Mouse (Mus musculus): ENCODE data around the gene Limch1. TPM values are rescaled to one million over a fixed set of nuclear protein-coding genes. Genes with fewer than 3 reads are reported as not detected.

The Limch1 gene
- polyA plus RNA-seq, 1 experiment from 2014 or later: 41.1 TPM

DNA sequence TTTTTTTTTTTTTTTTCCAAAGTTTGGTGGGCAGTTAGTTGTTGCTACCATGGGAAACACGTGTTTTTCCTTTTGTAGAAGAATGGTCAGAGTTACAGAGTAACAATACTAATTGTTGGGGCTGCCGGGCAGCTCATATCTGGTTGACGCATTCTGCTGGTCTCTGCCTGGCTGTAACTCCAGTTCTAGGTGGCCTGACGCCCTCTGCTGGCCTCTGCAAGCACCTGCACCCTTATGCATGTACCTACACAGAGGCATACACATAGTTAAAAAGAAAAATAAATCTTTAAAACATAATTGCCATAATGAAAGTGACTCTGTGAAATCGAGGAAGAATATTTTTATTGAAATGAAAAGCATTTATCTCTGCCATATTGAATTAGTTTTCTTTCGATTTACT lies 312.2 kb downstream of the Limch1 start:
- ChIA-PET POLR2A (no interaction called here), CTCF (interaction anchor here (1.7 to 1.9 kb wide), 2 partner anchors 10 kb away, joined by 6 to 8 read pairs; no protein-coding TSS in a partner anchor)
- peak; percentile 54 for TF ChIP-seq CTCF (IDR thresholded peaks at IDR 0.05)
- no peak for ATAC-seq
- no peak for DNase-seq (ENCODE audit: low read depth, low spot score)
- H3K27me3 ChIP-seq: peaks cover 6% of the 10 kb centered on the region
- in situ Hi-C loops (cut with MboI; ENCODE audit: low pct_unique_long_range_greater_than_20kb): no loop called here

DNA sequence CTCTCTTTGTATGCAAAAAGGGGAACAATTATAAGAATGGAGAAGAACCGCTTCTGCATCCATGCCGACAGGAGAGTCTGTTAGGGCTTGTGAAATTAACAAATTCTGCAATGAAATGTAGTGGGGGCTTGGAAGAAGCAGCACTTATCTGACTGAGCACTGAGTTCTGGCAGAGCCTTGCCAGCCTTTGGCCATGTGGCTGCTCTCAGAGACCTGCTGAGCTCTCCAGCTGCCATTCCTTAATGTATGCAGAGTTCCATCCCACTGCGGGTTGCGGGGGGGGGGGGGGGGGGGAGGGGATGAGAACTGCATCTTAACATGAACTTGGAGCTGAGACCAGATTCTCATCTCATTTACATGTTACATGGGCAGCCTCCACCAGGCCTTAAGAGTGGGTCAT lies 314.9 kb downstream of the Limch1 start:
- ChIA-PET POLR2A (interaction anchor here (1.4 kb wide), 1 partner anchor 11 kb away, joined by 4 read pairs; no protein-coding TSS in a partner anchor), CTCF (interaction anchor here (1.6 kb wide), 1 partner anchor 176 kb away, joined by 3 read pairs; no protein-coding TSS in a partner anchor)
- peaks cover 9% of the 10 kb centered on the region for H3K27me3 ChIP-seq
- ATAC-seq (no peak), DNase-seq (ENCODE audit: low read depth, low spot score) (no peak)
- no peak for TF ChIP-seq CTCF (IDR thresholded peaks at IDR 0.05)
- in situ Hi-C loops (cut with MboI; ENCODE audit: low pct_unique_long_range_greater_than_20kb): no loop called here

DNA sequence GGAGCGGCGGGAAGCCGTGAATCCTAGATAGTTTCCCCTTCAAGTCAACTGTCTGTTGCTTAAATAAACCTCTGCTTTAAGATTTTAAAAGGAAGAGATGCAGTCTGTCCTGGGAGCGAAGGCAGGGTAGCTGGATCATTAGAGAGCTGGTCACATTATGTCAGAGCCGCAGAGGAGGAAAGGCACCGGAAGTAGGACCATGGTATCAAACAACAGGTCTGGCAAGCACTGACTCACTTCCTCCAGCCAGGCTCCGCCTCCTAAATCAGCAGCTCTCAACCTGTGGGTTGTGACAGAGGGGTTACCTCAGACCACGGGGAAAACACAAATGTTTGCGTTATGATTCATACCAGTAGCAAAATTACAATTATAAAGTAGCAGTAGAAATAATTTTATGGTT lies 318.0 kb downstream of the Limch1 start:
- peaks cover 24% of the 10 kb centered on the region for H3K27me3 ChIP-seq
- CTCF ChIA-PET: no interaction called here
- in situ Hi-C loops (cut with MboI; ENCODE audit: low pct_unique_long_range_greater_than_20kb): no loop called here
- no peak for ATAC-seq
- POLR2A ChIA-PET: no interaction called here
- no peak for TF ChIP-seq CTCF (IDR thresholded peaks at IDR 0.05)
- no peak for DNase-seq (ENCODE audit: low read depth, low spot score)

DNA sequence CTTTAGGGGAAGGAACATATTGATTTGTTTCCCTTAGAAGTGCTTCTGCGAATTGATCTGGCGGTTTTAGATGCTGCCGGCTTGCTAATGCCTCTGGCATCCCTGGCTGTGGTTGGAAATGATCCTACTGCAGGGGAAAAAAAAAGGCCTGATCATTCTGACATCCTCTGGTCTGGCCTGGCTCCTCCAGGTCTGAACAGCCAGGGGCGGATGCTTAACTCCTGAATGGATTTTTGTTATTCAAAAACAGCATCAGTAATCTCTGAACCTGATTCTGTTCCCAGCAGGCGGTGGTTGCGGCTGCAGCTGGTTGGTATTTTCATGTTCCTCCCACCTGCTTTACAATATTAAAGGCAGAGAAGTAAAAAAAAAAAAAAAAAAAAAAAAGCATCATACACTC lies 337.5 kb downstream of the Limch1 start:
- no peak for DNase-seq (ENCODE audit: low read depth, low spot score)
- peaks cover 45% of the 10 kb centered on the region for H3K27me3 ChIP-seq
- ChIA-PET POLR2A (interaction anchor here (0.7 kb wide), 1 partner anchor 57 kb away, joined by 7 read pairs; no protein-coding TSS in a partner anchor), CTCF (no interaction called here)
- ATAC-seq: no peak
- in situ Hi-C loops (cut with MboI; ENCODE audit: low pct_unique_long_range_greater_than_20kb): no loop called here
- TF ChIP-seq CTCF (IDR thresholded peaks at IDR 0.05): no peak

DNA sequence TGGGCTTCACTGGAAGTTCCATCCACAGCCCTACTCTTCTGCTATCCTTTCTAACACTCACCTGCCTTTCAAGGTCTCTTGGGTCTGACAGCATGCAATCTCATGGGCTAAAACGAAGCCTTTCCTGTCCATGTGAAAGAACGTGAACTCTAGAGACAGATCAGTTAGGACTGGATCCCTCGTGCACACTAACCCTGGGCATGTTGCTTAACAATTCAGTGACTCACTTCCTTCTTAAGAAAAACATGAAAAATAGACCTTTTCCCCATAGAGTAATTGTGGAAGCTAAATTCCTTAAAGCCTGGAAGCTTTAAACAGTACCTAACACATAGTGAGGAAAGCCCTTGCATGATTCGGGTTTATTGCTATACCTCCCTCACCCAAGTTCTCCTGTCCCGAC lies 345.2 kb downstream of the Limch1 start:
- CTCF ChIA-PET: interaction anchor here (1.2 kb wide), 1 partner anchor 9 kb away, joined by 3 read pairs; the partner anchor contains the start of gene Phox2b
- ATAC-seq (no peak), DNase-seq (ENCODE audit: low read depth, low spot score) (no peak)
- no peak for TF ChIP-seq CTCF (IDR thresholded peaks at IDR 0.05)
- H3K27me3 ChIP-seq: peaks cover 73% of the 10 kb centered on the region
- POLR2A ChIA-PET: no interaction called here
- in situ Hi-C loops (cut with MboI; ENCODE audit: low pct_unique_long_range_greater_than_20kb): no loop called here

DNA sequence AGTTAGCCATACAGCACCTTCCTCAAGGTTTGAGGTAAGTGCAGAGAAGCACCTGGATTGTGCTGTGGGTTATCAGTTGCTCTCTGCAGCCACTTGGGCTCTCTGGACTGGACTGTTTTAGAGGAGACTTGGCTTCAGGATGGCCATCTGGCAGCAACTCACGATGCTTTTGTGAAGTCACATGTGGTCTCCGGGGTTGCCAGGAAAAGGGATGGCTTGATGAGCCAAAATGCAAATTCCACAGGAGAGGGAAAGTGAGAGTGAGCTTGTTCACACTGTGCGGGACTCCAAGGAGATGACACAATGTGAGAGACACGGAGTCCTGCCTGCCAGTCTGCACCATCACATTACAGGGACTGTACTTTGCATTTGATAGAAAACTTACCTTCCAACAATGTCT lies 346.1 kb downstream of the Limch1 start:
- DNase-seq (ENCODE audit: low read depth, low spot score) (no peak), ATAC-seq (no peak)
- ChIA-PET CTCF (no interaction called here), POLR2A (no interaction called here)
- H3K27me3 ChIP-seq: peaks cover 72% of the 10 kb centered on the region
- TF ChIP-seq CTCF (IDR thresholded peaks at IDR 0.05): no peak
- in situ Hi-C loops (cut with MboI; ENCODE audit: low pct_unique_long_range_greater_than_20kb): no loop called here

DNA sequence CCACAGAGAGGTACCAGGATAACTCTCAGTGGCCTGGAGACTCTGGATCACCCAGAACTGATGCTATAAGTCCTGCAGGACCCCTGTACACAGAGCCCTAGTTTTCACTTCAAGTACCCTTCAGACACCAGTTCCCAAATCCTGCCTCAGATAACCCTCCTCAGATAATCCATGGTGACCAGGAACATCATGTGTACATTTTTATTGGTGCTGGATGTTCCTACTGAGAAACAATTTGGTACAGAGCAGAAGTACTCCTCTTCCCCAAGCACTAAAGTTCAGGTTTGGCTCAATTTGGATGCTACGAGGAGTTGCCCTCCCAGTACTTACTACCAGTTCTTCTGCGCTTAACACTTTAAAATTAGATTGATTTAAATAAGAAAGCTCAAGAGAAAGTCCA lies 348.4 kb downstream of the Limch1 start:
- ChIA-PET CTCF (no interaction called here), POLR2A (no interaction called here)
- no peak for ATAC-seq
- peaks cover 88% of the 10 kb centered on the region for H3K27me3 ChIP-seq
- TF ChIP-seq CTCF (IDR thresholded peaks at IDR 0.05): no peak
- no peak for DNase-seq (ENCODE audit: low read depth, low spot score)
- in situ Hi-C loops (cut with MboI; ENCODE audit: low pct_unique_long_range_greater_than_20kb): no loop called here

DNA sequence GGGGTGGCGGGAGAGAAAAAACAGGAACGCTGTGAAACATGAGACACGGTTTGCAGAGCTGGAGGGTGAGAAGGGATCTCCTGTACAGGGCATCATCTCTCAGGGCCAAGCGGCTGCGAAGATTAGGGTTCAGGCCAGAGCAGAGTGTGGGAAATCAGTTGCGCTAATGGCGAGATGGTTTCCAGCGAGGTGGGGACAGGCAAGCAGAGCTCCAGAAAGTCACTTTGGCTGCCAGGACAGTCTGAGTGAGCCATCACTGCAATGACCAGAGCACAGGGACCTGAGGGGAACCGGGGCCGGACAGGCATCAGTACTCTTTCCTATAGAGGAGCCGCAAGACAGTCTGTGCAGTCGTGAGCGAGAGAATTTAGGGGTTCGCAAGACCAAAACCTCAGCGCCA lies 349.5 kb downstream of the Limch1 start:
- ChIA-PET POLR2A (interaction anchor here (0.7 kb wide), 1 partner anchor 49 kb away, joined by 6 read pairs; no protein-coding TSS in a partner anchor), CTCF (no interaction called here)
- DNase-seq (ENCODE audit: low read depth, low spot score): no peak
- no peak for TF ChIP-seq CTCF (IDR thresholded peaks at IDR 0.05)
- no peak for ATAC-seq
- in situ Hi-C loops (cut with MboI; ENCODE audit: low pct_unique_long_range_greater_than_20kb): no loop called here
- H3K27me3 ChIP-seq: peaks cover 86% of the 10 kb centered on the region

DNA sequence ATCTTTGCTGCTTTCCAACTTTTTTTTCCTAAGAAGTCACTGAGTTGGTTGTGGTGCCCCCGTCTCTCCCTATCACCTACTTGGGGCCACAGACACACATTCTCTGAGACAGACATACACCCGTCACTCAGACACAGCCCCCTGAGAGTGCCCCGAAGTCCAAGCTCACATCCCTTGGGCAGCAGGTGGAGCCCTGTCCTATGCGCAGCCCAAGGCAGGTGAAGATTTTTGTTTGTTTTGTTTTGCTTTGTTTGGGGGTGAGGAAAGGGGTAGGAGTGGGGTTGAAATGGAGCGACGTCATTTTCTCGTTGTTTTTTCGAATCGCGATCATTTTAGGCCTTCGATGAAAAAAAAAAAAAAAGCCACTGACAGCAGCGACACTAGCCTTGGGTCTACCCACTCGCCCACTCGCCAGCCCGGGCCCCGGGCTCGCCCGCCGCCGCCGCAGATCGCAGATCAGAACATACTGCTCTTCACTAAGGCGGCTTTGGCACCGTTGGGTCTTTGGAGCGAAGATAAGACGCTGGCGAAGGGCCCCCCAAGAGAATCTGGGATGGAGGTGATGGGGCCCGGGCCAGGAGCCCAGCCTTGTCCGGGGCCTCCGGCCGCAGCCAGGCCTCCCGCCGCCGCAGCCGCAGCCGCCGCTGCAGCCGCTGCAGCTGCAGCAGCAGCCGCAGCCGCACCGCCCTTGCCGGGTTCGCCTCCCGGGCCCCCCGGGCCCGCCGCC lies 350.2 kb downstream of the Limch1 start:
- DNase-seq (ENCODE audit: low read depth, low spot score): no peak
- in situ Hi-C loops (cut with MboI; ENCODE audit: low pct_unique_long_range_greater_than_20kb): no loop called here
- ATAC-seq: no peak
- ChIA-PET CTCF (no interaction called here), POLR2A (interaction anchor here (0.5 to 0.7 kb wide), 2 partner anchors 8 to 50 kb away, joined by 3 to 6 read pairs; no protein-coding TSS in a partner anchor)
- TF ChIP-seq CTCF (IDR thresholded peaks at IDR 0.05): no peak
- H3K27me3 ChIP-seq: peaks cover 87% of the 10 kb centered on the region

DNA sequence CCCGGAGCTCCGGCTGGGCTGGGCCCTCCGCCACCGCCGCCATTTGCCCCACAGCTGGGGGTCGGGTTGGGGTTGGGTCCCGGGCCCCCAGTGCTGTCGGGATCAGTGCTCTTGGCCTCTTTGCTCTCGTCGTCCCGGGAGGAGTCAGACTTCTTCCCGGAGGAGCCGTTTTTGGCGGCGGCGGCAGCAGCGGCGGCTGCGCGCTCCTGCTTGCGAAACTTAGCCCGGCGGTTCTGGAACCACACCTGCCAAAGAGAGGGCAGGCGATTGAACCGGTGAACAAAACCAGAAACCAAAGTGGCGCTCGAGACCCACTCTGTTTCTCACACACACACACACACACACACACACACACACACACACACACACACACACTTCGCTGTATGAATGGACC lies 350.7 kb downstream of the Limch1 start:
- peaks cover 85% of the 10 kb centered on the region for H3K27me3 ChIP-seq
- POLR2A ChIA-PET: no interaction called here

DNA sequence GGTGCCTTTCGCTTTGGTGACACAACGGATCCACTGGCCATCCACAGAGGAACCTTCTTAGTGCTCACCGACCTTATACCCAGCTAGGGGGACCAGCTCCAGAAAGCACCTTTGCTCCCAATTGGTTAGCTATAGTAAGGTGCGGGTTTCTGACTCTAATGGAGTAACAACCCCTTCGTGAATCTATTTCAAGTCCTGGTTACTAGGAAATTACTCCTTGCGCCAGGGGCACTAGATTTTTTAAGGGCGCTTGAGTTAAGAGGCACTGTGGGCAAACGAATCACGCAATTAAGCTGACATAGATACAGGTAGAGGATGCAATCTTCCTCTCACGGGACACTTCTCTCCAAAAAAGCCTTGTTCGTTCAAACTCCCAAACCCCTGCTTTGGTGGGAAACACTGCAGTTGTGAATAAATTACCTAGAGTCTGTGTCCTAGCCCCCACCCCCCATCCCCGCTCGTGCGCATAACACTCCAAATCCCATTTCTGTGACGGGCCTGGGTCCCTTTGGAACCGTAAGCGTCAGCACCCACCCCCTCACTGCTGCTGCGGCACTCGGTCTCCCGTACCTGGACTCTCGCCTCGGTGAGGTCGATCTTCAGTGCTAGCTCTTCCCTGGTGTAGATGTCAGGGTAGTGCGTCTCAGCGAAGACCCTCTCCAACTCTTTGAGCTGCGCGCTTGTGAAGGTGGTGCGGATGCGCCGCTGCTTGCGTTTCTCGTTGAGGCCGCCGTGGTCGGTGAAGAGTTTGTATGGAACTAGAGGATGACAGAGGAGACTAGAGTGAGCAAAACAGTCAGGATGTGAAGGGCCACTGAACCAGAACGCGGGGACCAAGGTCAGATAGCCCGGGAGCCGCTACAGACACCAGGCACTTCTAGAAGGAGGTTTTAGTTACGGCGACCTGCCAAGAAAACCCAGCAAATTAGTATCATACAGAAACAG lies 351.8 kb downstream of the Limch1 start:
- ATAC-seq (no peak), DNase-seq (ENCODE audit: low read depth, low spot score) (no peak)
- POLR2A ChIA-PET: interaction anchor here (0.5 to 0.6 kb wide), 2 partner anchors 19 to 132 kb away, joined by 3 read pairs; no protein-coding TSS in a partner anchor
- no peak for TF ChIP-seq CTCF (IDR thresholded peaks at IDR 0.05)
- in situ Hi-C loops (cut with MboI; ENCODE audit: low pct_unique_long_range_greater_than_20kb): no loop called here
- CTCF ChIA-PET: no interaction called here
- peaks cover 87% of the 10 kb centered on the region for H3K27me3 ChIP-seq

More for the DNA sequence above, 350.7 kb downstream of the Limch1 start:
- DNase-seq (ENCODE audit: low read depth, low spot score): no peak
- in situ Hi-C loops (cut with MboI; ENCODE audit: low pct_unique_long_range_greater_than_20kb): no loop called here
- no peak for ATAC-seq
- no peak for TF ChIP-seq CTCF (IDR thresholded peaks at IDR 0.05)
- CTCF ChIA-PET: no interaction called here
